Mouse (Mus musculus): ENCODE results near the gene 4931414P19Rik.

DNA sequence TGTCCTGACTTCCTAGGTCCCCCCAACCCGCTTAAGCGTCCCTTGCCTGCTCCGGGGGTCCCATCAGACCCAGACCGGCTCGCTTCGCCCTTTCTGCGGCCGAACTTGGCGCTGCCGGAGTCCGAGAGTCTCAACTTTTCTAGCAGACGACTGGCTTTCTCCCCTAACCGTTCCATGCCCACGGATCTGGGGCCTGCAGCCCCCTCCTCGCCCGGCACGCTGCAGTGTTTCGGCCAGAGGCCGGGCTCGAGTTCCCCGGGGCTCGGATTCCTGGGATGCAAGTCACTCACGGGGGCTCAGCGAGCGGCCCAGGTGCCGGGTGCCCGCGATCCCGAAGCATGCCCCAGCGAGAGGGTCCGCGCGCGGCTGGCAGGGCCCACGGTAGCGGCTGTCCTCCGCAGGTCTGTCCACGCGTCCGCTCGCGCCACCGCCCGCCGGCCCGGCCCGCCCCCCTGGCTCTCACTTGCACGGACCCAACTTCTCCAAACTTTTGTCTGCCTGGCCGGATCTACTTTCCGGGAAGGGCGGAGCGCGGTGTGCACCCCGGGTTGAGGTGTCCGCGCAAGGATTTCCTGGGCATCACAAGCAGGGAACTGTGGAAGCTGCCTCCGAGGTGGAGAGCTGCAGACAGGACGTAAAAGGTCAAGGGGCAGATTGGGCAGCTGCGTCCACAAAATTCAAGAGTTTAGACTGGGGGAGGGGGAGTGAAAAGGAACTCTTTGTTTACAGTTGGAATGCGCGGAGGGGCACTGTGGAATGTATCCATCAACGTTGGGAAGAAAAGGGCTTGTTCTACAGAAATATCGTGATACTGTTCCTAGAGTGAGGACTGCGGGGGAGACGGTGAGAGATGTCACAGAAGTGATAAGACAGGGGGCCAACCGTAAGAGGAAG, 28.5 kb downstream of the 4931414P19Rik start, which contains the start of gene Ajuba:
- TF ChIP-seq ZC3H11A (IDR thresholded peaks at IDR 0.05; ENCODE audit: borderline replicate concordance, low read depth, low read length) (no peak), ZNF384 (IDR thresholded peaks at IDR 0.05; ENCODE audit: low read depth, low read length) (no peak), MAFK (IDR thresholded peaks at IDR 0.05; ENCODE audit: insufficient read depth, low read depth, low read length) (no peak), CHD2 (IDR thresholded peaks at IDR 0.05; ENCODE audit: low read depth, low read length) (peak; percentile 90), HCFC1 (IDR thresholded peaks at IDR 0.05; ENCODE audit: borderline replicate concordance, insufficient read depth, low read length) (no peak)
